Mouse (Mus musculus): ENCODE measurements at regions not wholly inside any gene's neighbourhood (a gene's known extent, or its start where the extent isn't known, plus 50 kb on each side); places are given as distances from the start of the nearest gene placed in this dataset.

Small RNAs in the stretch of these regions (microRNA-seq; reads per million reads assigned to microRNA genes)
- 3.7 to 7.4 reads per million in 2 experiments for gene Mir205 (ENCODE audit: borderline replicate concordance in 2 of 2)

Measured in gastrocnemius, postnatal 25 days (tissue).